Mouse (Mus musculus) lung, postnatal 0 days (tissue): ENCODE measurements around the gene Gdpgp1.

Source experiments
- CTCF ChIP-seq: IDR thresholded peaks from 2 replicates; pipeline ENCODE4 v1.5.1; 2016; ENCODE audit warnings: antibody characterized with exemption, mild to moderate bottlenecking
- EP300 ChIP-seq: IDR thresholded peaks from 2 replicates; pipeline ENCODE4 v1.6.1; 2016; ENCODE audit warnings: antibody characterized with exemption, mild to moderate bottlenecking, control low read depth

GRCm38 (mm10) chr7:80192226-80193061, 40.2 kb upstream of the Gdpgp1 start:
- TF ChIP-seq CTCF (no peak), EP300 (no peak)
